Mouse (Mus musculus): ENCODE results near the gene D030056L22Rik. TPM values are rescaled to one million over a fixed set of nuclear protein-coding genes. Genes with fewer than 3 reads are reported as not detected.
"Not testable (repeated sequence)": the region's sequence is repeated elsewhere in the genome, so short reads cannot be mapped to it uniquely, and the experiment has no call there.

D030056L22Rik gene
- polyA plus RNA-seq, 1 experiment = 25.0 TPM

GRCm38 (mm10) chr19:18692176-18692575, 20.8 kb upstream of the D030056L22Rik start:
- no peak overlapping the region for H3K4me3 ChIP-seq (ENCODE audit: insufficient read depth, low read length)
- no peak for TF ChIP-seq POLR2A (IDR thresholded peaks at IDR 0.05; ENCODE audit: extremely low read depth, insufficient read depth, low read length)
- no peaks in the 10 kb centered on the region for H3K4me1 ChIP-seq (ENCODE audit: control insufficient read depth, insufficient read depth, low read length)
- H3K27ac ChIP-seq (ENCODE audit: insufficient read depth, low read length) = no peak overlapping the region

- Histone ChIP-seq H3K27ac (ENCODE audit: insufficient read depth, low read length) (no peak overlapping the region), H3K4me3 (ENCODE audit: insufficient read depth, low read length) (no peak overlapping the region), H3K4me1 (ENCODE audit: control insufficient read depth, insufficient read depth, low read length) (no peaks in the 10 kb centered on the region)
- TF ChIP-seq POLR2A (IDR thresholded peaks at IDR 0.05; ENCODE audit: extremely low read depth, insufficient read depth, low read length) (no peak), CTCF (IDR thresholded peaks at IDR 0.05; ENCODE audit: extremely low read depth, insufficient read depth, low read length) (no peak)
These were observed 20.2 kb upstream of the D030056L22Rik start for GRCm38 (mm10) chr19:18692768-18693167.

GRCm38 (mm10) chr19:18695116-18695515, 17.9 kb upstream of the D030056L22Rik start:
- H3K27ac ChIP-seq (ENCODE audit: insufficient read depth, low read length) = no peak overlapping the region
- TF ChIP-seq POLR2A (IDR thresholded peaks at IDR 0.05; ENCODE audit: extremely low read depth, insufficient read depth, low read length) (no peak), CTCF (IDR thresholded peaks at IDR 0.05; ENCODE audit: extremely low read depth, insufficient read depth, low read length) (no peak)
- H3K4me3 ChIP-seq (ENCODE audit: insufficient read depth, low read length) = no peak overlapping the region
- H3K4me1 ChIP-seq (ENCODE audit: control insufficient read depth, insufficient read depth, low read length) = no peaks in the 10 kb centered on the region

- Histone ChIP-seq H3K4me3 (ENCODE audit: insufficient read depth, low read length) (no peak overlapping the region), H3K4me1 (ENCODE audit: control insufficient read depth, insufficient read depth, low read length) (no peaks in the 10 kb centered on the region), H3K27ac (ENCODE audit: insufficient read depth, low read length) (no peak overlapping the region)
- TF ChIP-seq CTCF (IDR thresholded peaks at IDR 0.05; ENCODE audit: extremely low read depth, insufficient read depth, low read length) = no peak
- TF ChIP-seq POLR2A (IDR thresholded peaks at IDR 0.05; ENCODE audit: extremely low read depth, insufficient read depth, low read length) = no peak
These were observed 17.4 kb upstream of the D030056L22Rik start for GRCm38 (mm10) chr19:18695552-18695951.

- Histone ChIP-seq H3K4me1 (ENCODE audit: control insufficient read depth, insufficient read depth, low read length) (no peaks in the 10 kb centered on the region), H3K4me3 (ENCODE audit: insufficient read depth, low read length) (no peak overlapping the region), H3K27ac (ENCODE audit: insufficient read depth, low read length) (no peak overlapping the region)
- TF ChIP-seq POLR2A (IDR thresholded peaks at IDR 0.05; ENCODE audit: extremely low read depth, insufficient read depth, low read length) (no peak), CTCF (IDR thresholded peaks at IDR 0.05; ENCODE audit: extremely low read depth, insufficient read depth, low read length) (no peak)
These were observed 4.9 kb upstream of the D030056L22Rik start for GRCm38 (mm10) chr19:18708101-18708500.

- Histone ChIP-seq H3K4me1 (ENCODE audit: control insufficient read depth, insufficient read depth, low read length) (no peaks in the 10 kb centered on the region; the same call in 1 of the 2 replicates), H3K27ac (ENCODE audit: insufficient read depth, low read length) (no peak overlapping the region), H3K4me3 (ENCODE audit: insufficient read depth, low read length) (no peak overlapping the region)
- no peak for TF ChIP-seq POLR2A (IDR thresholded peaks at IDR 0.05; ENCODE audit: extremely low read depth, insufficient read depth, low read length)
- no peak for TF ChIP-seq CTCF (IDR thresholded peaks at IDR 0.05; ENCODE audit: extremely low read depth, insufficient read depth, low read length)
These were observed 2.1 kb upstream of the D030056L22Rik start for GRCm38 (mm10) chr19:18710903-18711302.

- Histone ChIP-seq H3K27ac (ENCODE audit: insufficient read depth, low read length) (no peak overlapping the region), H3K4me1 (ENCODE audit: control insufficient read depth, insufficient read depth, low read length) (no peaks in the 10 kb centered on the region; the same call in 1 of the 2 replicates), H3K4me3 (ENCODE audit: insufficient read depth, low read length) (no peak overlapping the region)
- TF ChIP-seq POLR2A (IDR thresholded peaks at IDR 0.05; ENCODE audit: extremely low read depth, insufficient read depth, low read length) (no peak), CTCF (IDR thresholded peaks at IDR 0.05; ENCODE audit: extremely low read depth, insufficient read depth, low read length) (no peak)
These were observed 1.4 kb upstream of the D030056L22Rik start for GRCm38 (mm10) chr19:18711589-18711988.

GRCm38 (mm10) chr19:18712153-18712865, 684 bp upstream of the D030056L22Rik start:
- TF ChIP-seq POLR2A (IDR thresholded peaks at IDR 0.05; ENCODE audit: extremely low read depth, insufficient read depth, low read length) (no peak), CTCF (IDR thresholded peaks at IDR 0.05; ENCODE audit: extremely low read depth, insufficient read depth, low read length) (no peak)
- H3K27ac ChIP-seq (ENCODE audit: insufficient read depth, low read length) = peak overlapping the region; percentile 67; the same call in 1 of the 2 replicates
- H3K4me3 ChIP-seq (ENCODE audit: insufficient read depth, low read length) = peak overlapping the region; percentile 37
- no peaks in the 10 kb centered on the region; the same call in 1 of the 2 replicates for H3K4me1 ChIP-seq (ENCODE audit: control insufficient read depth, insufficient read depth, low read length)

- Histone ChIP-seq H3K27ac (ENCODE audit: insufficient read depth, low read length) (peak overlapping the region; percentile 30; the same call in 1 of the 2 replicates), H3K4me3 (ENCODE audit: insufficient read depth, low read length) (peak overlapping the region; percentile 37)
- not testable (repeated sequence) for H3K4me1 ChIP-seq (ENCODE audit: control insufficient read depth, insufficient read depth, low read length)
These were observed 364 bp downstream of the D030056L22Rik start for GRCm38 (mm10) chr19:18713357-18713756.

GRCm38 (mm10) chr19:18716374-18716773, 3.4 kb downstream of the D030056L22Rik start:
- no peak overlapping the region for H3K4me3 ChIP-seq (ENCODE audit: insufficient read depth, low read length)
- H3K27ac ChIP-seq (ENCODE audit: insufficient read depth, low read length) = no peak overlapping the region
- TF ChIP-seq CTCF (IDR thresholded peaks at IDR 0.05; ENCODE audit: extremely low read depth, insufficient read depth, low read length) = peak; percentile 61
- no peak for TF ChIP-seq POLR2A (IDR thresholded peaks at IDR 0.05; ENCODE audit: extremely low read depth, insufficient read depth, low read length)
- no peaks in the 10 kb centered on the region; the same call in 1 of the 2 replicates for H3K4me1 ChIP-seq (ENCODE audit: control insufficient read depth, insufficient read depth, low read length)
